Mouse (Mus musculus) ZHBTc4 (cell line): ENCODE measurements around the gene Duox1.

Experiments used
- DNase-seq: peaks from one replicate; pipeline ENCODE4 v3.0.0-alpha.2; 2011; ENCODE audit warnings: low read depth, low spot score

Duox1 gene

DNA sequence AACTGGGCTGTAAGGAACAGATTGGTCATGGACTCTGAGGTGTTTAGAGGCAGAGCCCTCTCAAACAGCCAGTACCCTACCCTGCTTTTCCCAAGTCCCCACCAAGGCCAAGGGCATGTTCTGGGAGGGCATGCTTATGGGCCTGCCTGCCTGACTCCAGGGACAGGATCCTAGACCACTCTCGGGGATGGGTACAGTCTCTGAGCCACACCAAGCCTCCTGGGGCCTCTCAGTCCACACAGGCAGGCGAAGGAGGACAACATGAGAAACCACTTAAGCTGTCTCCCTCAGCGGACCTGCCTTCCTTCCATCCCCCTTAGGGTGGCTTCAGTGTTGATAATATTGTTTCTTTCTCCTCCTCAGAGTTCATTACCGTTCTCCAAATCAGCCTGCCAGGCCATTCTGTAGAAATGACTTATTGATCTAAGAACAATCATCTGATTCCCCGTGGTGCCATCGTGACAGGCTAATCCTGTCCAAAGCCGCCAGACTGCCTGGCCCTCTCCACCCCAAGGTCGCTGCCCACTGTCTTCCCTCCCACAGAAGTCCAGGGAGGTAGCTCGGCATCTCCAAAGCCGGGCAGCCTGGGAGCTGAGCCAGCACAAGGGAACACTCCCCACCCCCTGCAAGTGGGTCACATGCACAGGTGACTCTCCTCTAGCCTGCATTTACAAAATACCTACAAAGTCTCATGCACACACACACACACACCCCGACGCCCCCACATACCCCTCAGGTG is 38.9 kb downstream of the Duox1 start:
- DNase-seq, result no peak

DNA sequence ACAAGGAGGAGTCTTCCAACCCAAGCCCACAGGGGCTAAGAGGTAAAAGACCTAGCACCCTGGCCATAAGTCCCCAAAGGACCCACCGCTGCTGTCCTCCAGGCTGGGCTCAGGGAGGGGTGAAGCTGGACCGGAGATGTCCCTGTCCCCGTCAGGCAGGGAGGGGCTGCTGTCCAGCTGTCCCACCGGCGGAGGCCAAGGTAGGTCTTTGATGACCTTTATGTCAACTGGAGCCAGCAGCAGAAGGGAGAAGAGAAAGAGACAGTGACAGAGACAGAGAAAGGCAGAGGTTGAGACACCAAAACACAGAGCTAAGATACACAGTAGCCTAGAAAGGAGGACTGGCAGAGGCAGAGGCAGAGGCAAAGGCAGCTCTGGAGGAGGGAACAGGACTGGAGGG is 39.9 kb downstream of the Duox1 start:
- DNase-seq, result no peak

DNA sequence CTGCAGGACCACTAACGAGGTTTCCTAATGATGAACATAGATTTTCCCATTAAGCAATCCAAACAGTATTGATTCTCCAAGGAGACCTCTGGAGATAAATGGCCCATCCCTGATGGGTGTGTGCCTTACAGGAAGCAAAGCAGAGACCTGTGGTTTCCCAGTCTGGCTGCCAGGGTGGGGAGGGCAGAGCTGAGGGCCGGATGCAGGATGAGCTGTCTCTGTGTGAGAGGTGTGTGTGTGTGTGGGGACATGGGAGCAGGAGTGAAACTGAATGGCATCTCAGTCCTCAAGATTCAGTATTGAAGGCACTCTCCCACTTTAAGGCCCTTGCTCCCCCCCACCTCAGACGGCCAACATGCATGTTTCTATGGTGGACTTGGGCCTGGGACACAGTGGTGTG is 40.7 kb downstream of the Duox1 start:
- no peak for DNase-seq

DNA sequence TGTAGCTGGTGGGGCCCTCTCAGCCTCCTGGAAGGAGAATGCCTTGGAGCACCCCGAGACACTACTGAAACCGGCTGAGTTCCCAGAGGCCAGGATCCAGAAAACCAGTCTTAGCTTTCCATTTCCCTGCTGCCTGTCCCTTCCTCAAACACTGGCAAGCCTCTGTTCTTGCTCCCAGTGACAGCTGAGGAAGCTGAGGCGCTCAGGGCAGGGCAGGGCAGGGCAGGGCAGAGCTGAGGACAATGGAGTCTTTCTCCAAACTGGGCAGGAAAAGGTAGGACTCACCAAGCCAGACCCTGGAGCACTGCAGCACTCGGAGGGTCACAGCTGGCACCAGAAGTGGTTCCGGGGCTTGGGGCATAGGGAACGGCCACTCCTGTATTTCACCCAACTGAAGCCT is 44.8 kb downstream of the Duox1 start:
- DNase-seq, result no peak

DNA sequence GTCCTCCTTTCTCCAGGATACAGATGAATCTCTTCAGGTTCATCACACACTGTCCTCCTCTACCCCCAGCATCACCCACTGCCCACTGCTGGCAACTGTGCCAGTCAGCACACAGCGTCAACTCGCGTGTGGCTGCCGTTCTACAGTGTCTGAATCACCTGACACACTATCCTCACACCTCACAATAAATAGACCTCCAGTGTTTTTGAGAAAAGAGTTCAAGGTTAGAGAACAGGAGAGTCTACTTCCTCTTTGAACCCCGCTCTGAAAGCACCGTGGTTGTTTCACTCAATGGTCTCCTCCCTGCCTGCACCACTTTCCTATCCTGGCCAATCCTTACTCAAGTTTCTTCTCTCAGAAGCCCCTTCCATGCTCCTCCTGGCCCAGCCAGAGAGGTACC is 45.7 kb downstream of the Duox1 start:
- no peak for DNase-seq

DNA sequence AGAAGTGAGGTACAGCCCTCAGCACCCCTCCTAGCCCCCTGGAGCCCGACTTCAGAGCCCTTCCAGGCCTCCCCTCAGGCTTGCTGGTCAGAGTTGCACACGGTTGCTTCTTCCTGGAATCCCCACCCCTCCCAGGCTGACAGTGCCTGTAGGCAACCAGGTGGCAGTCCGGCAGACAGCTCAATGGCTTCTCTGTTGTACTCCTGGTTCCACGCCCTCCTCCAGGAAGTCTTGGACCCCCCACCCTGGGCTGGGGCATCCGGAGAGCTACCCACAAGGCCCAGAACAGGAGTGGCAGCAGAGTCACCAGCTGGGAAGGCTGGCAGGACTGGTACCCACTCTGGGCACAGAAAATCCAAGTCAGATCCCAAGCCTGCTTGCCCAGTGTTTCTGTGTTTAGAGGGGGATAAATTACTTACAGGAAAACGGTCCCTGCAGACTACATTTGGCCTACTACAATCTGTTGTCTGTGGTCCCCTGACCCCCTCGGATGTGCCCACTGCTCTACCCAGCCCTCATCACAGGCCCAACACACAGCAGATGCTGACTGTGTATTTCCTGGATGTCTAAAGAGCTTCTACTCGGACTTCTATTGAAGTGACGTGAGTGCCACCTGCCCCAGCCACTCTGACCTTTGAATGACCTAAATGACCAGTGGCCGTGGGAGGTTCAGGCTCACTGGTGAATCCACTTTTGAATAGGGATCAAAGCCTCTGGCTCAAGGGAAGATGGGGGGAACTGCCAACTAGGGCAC is 46.6 kb downstream of the Duox1 start:
- no peak for DNase-seq

DNA sequence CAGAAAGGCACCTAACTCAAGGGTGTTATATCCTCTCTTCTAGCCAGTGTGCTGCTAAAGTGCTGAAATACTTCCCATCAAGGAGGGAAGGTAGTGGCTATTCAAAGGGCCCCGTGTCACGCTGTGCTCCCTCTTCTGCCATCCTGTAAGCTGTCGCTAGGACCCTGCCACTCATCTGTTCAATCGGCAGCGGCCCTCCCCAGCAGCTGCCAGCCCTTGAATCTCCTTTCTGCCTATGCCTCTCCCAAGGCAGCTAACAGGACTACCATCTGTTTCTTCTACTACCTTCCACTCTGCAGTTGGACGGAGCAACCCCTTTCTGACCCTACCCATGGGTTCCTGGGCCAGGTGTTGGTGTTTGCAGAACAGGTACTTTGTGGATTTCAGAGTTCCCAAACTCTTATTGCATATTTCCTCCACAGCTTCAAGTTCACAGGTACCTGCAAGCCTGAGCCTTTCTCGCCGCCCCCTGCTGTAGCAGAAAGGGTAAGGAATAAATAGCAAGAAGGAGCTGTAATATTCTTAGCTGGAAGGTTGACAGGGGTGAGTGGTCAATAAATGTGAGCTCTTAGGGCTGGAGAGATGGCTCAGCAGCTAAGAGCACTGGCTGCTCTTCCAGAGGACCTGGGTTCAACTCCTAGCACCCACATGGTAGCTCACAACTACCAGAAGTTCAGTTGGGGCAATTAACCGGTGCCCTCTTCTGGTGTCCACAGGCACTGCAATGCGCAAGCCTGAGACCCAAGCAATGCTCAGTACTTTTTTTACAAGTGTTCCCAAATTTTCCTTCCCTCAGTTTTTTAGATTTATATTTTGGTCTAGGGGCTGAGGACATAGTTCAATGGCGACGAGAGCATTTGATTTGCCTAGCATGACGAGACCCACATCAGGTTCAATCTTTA is 47.4 kb downstream of the Duox1 start:
- no peak for DNase-seq

DNA sequence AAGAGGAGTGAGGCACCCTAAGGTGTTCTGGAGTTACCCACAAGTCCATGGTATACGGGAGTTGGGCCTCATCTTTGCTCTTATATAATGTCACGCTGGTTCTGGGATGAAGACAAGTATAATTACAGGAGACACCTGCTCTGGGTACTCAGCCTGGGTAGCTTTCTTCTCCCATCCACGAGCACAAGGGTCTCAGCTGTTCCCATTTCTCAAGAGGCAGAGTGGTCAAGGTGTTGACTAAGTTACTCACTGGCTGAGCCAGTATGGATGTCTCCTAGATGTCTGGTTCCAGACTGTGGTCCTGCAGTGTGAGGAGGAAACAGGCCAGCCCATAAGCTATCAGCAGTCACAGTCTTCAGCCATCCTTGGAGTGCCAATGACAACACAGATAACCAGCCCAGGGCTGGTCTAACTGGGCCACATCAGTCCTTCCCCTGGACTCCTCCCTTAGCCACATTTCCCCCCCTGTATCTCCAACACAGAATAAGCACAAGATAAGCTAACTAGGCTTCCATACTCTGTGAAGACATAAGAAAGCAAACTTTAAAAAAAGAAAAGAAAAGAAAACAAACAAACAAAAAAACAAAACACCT is 49.0 kb downstream of the Duox1 start:
- no peak for DNase-seq

DNA sequence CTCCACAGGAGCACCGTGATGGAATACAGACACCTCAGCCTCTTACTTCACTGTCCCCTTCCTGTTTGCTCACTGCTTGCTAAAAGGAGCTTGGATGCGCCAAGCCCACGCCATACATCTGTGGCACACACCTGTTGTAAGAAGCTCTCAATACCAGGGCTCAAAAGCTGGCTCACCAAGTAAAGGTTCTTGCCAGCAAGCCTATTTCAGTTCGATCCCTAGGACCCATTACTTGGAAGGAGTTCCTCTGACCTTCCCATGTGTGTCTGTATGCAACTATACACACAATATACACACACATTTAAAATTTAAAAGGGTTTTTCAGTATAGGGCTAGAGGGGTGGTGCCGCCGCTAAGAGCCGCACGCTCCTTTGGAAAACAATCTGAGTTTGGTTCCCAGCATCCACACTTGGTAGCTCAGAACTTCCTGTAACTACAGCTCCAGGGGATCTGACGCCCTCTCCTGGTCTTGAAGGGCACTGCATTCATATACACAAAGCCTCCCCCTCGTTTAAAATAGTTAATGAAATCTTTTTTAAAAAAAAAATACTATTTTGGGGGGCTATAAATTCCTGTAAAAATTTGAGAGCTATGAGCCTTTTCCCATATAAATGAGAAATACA is 49.9 kb downstream of the Duox1 start:
- peak; percentile 78 for DNase-seq

DNA sequence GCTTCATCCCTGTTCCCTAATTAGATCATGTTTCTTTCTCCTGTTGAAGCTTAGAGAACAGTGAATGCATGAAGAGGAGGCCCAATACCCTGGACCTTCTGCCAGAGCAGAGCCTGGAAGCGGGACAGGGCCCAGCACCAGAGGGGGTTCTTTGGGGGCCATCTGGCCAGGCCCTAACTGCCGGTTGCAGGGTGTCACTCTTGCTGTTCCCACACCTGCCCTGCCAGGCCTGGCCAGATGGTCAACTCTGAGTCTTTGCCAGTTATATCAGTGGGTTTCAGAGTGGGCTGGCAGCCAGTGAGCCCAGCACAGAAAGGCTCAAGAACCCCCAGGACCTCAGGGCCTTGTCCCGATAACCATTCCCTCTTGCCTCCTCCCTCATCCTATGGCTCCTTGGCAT is 50.6 kb downstream of the Duox1 start:
- no peak for DNase-seq

DNA sequence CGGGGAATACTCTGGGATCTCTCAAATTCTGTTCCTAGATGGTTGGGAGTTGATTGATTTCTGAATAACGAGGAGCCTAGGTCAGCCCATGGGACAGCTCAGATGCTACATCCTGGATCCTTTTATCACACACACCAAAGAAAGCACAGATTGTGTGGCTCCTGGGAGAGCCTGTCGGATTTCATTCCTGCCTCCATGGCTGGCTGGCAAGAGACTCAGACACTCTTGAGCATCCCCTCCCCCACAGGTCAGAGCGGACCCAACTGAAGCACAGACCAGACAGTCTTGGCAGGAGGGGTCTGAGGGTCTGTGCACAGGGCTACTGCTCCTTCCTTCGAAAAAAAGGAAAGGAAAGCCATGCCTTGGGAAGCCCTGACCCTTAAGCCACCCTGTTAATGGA is 51.2 kb downstream of the Duox1 start:
- no peak for DNase-seq

DNA sequence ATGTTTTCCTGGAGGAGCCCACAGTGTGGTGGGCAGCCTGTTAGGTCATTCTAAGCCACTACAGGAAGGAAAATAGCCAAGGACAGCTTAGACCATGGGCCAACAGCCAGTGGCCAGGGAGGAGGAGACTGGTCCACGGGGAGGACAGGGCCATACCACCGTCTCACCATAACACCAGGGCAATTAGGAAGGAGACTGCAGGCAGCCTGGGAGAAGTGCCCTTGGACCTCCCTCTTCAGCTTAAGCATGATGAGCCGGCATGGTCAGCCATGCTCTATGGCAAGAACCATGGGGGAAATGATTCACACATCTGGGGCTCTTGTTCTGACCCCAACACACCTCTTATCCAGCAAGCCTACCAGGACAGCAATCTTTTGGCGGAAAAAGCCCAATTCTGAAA is 51.7 kb downstream of the Duox1 start:
- DNase-seq, result no peak

DNA sequence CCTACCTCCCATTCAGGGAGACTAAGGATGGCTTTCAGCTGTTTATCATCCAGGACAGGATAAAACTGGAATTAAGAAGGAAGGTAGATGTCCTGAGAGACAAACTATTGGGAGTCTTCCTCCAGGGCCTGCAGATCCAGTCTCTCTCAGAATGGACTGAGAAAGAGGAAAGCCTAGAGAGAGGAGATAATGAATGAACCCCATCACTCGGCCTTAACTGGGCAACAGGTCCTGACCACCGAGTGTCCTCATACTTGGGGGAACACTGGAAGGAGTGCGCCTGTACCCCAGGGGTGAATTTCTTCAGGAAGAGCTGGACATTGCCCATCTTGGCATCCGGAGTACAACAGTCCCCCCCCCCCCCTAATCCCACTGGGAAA is 52.2 kb downstream of the Duox1 start:
- DNase-seq, result no peak

DNA sequence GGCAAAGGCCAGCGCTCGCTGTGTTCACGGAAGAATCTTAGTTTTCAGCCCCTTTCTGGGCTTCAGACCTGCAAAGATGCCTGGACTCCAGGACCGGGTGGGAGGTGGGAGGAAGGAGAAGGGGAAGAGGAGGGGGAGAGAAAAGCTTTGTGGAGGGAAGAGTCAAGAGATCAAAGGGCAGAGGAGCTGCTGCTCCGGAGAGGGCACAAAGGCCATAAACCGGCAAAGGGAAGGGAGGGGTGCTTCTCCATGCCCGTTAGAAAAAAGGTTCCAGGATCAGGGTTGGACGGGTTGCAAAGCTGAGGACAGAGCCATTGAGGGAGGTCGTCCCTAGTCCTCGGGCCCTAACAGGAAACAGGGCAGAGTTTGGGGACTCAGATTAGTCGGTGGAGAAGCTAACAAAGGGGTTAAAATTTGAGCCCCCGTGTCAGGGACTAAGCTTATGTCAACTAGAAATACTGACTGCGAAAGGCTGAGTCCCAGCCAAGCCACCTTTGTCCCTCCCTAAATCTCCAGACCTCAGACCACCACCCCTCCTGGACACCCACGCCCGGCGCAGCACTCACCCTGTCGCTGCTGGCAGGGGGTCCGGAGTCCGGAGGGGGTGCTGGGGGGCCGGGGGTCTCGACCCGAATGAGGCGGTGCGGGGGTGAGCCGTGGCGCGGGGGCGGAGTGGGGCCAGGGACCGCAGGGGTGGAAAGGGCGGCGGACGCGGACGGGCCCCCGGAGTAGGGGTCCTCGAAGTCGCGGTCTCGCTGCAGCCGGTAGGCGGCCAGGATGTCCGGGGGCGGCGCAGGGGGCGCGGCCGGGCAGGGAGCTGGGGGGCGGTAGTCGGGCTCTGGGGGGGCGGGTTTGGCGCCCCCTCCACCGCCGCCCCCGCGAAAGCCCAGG is 52.9 kb downstream of the Duox1 start:
- DNase-seq, result peak; percentile 45

DNA sequence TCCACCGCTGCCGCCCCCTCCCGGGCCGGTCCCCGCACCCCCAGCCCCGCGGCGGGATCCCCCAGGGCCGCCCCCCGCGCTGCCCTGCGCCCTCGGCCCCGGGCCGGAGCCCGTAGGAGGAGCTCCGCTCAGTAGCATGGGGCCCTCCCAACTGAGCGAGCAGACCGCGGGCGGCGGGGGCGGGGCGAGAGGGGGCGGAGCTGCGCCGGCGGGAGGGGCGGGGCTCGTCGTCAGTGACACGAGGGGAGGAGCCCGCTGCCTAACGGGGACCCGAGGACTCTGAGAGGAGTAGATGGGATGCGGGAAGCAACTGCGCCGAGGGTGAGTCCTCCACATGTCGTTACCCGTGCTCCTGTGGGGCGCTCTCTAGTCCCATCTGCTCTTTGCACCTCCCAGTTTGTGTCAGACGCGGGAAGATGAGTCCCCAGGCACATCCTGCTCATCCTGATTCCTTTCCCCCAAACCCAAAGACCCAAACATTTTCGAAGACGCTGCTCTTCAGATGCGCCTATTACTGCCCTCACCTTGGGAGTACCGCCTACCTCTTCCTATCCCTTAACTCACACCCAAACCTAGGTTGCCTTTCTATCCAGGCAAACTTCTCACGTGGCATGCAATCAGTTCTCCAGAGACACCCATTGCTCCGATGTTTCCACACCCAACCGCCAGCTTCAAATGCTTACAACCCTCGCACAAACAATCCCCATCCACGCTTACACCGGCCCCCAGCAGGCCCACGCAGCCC is 53.7 kb downstream of the Duox1 start, which contains the start of gene Shf:
Shf (minus strand) TSS at position 168 of the 745 bp plus-strand sequence.
- peak; percentile 92 for DNase-seq

DNA sequence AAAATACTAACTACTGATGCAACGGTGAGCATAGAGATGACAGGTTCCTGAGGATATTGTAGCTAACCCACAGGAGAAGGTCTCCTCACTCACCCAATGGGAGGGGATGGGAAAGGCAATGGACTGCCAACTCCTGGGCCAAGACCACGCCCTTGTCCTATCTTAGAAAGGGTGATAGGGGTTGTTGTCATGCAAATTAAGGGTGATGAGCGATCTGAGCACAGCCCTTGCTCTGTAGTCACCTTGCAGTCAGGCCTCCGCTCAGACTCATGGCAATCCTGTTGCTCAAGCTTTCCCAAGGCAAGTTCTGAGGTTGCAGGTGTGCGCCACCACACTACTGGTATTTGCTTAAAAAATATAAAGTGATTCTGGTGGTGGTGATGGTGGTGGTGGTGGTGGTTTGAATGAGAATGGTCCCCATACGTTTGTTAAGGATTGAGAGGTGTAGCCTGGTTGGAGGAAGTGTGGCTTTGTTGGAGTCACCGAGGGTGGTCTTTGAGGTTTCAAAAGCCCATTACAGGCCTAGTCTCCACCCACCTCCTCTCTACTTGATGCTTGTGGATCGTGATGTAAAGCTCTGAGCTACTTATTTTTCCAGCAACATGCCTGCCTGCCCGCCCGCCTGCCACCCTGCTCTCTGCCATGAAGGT is 54.8 kb downstream of the Duox1 start:
- peak; percentile 98 for DNase-seq

DNA sequence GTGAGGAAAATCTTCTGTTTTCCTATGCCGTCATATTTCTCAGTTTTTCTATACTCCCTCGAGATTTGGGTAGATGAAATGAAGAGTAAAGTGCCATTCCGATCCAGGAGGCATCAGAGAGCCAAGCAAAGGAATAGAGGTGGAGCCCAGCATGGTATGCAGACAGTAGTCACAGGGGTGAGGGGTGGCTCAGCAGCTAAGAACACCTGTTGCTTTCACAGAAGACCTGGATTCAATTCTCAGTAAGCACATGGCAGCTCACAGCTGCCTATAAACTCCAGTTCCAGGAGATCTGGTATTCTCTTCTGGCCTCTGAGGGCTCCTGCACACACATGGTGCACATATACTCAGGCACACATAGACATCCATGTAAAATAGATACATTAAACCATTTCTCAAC is 56.6 kb downstream of the Duox1 start:
- peak; percentile 55 for DNase-seq

DNA sequence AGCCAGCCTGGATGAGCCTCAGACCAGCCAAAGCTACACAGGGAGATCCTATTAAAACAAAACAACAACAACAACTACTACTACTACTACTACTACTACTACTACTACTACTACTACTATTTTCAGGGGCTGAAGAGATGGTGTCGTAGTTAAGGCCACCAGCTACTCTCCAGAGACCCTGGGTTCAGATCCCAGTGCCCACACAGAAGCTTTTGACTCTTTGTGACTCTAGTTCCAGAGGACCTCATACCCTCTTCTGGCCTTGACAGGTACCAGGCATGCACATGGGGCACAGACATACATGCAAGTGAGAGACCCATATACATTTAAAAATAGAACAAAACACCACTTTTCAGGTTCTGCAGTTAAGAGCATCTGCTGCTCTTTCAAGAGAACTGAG is 57.1 kb downstream of the Duox1 start:
- DNase-seq, result no peak

DNA sequence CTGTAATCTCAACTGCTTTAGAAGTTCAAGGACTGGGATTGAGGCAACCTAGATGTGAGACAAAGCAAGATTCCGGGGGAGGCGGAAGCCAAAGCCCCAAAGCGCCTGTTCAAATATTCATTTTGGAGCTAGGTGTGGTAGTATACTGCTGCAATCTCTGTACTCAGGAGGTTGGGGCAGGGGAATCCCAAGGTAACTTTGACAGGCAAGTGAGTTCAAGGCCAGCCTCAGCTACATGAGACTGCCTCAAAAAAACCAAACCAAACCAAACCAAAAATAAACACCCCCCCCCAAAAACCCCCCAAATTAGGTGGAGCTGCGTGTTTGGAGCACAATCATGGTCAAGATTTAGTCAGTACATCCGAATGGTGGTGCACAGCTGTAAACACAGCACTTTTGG is 58.5 kb downstream of the Duox1 start:
- DNase-seq, result no peak
